Mouse (Mus musculus) forebrain, embryonic 16.5 days (tissue): ENCODE results near the gene Serpinf1. TPM values are rescaled to one million over a fixed set of nuclear protein-coding genes. Genes with fewer than 3 reads are reported as not detected.

ENCODE experiments used
- microRNA counts: library from miRNA; unstranded; fragments of <30 nt; microRNA quantifications from one replicate; lab custom pipeline; 2016
- microRNA-seq: library from miRNA; unstranded; fragments of <30 nt; microRNA quantifications from one replicate; pipeline ENCODE4, GENCODE M21; 2017
- polyA plus RNA-seq: library from polyadenylated mRNA; unstranded; fragments of >200 nt; fragmentation: Nextera tagmentation; extraction: Ambion mirVana; gene quantifications from 2 replicates; pipeline ENCODE4 v1.2.1, GENCODE M21; 2015

Serpinf1 gene
- polyA plus RNA-seq, 1 experiment from 2014 or later = 24.3 TPM

MicroRNA genes within 50 kb of the gene (microRNA counts, 519-probe panel; counts per million panel counts)
- 3,746 counts per million, percentile 91 among the panel's probes with 10 or more counts for microRNA mmu-miR-22 (lab: Ali Mortazavi, UCI)

Small RNA genes lying within 50 kb of the gene (microRNA-seq; reads per million reads assigned to microRNA genes)
- 3,473 reads per million, percentile 88 among the genes with 10 or more reads in this experiment for gene Mir22

Other genes starting within 250 kb of the Serpinf1 start
- 18.0 and 20.8 TPM in 2 replicates for gene Ovca2, start 243.9 kb downstream of the Serpinf1 start, polyA plus RNA-seq
- 15.4 and 16.1 TPM in 2 replicates for gene Dph1, start 231.5 kb downstream of the Serpinf1 start, polyA plus RNA-seq
- gene Rtn4rl1, start 228.9 kb downstream of the Serpinf1 start, polyA plus RNA-seq = 5.5 and 6.3 TPM in 2 replicates
- gene Rpa1, start 74.4 kb downstream of the Serpinf1 start, polyA plus RNA-seq = 67.1 and 71.5 TPM in 2 replicates
- gene Smyd4, start 74.3 kb downstream of the Serpinf1 start, polyA plus RNA-seq = 15.0 and 19.0 TPM in 2 replicates
- gene Serpinf2, start 16.9 kb upstream of the Serpinf1 start, polyA plus RNA-seq = not detected in 2 replicates
- 9.2 and 10.0 TPM in 2 replicates for gene Wdr81, start 32.0 kb upstream of the Serpinf1 start, polyA plus RNA-seq
- 1.4 and 1.6 TPM in 2 replicates for gene Tlcd2, start 39.0 kb upstream of the Serpinf1 start, polyA plus RNA-seq
- gene Prpf8, start 64.1 kb upstream of the Serpinf1 start, polyA plus RNA-seq = 54.8 and 58.5 TPM in 2 replicates
- 1.2 and 1.3 TPM in 2 replicates for gene Rilp, start 87.4 kb upstream of the Serpinf1 start, polyA plus RNA-seq
- gene Scarf1, start 90.8 kb upstream of the Serpinf1 start, polyA plus RNA-seq = 3.6 and 4.2 TPM in 2 replicates
- gene Slc43a2, start 109.0 kb upstream of the Serpinf1 start, polyA plus RNA-seq = 12.5 and 16.4 TPM in 2 replicates
- 86.1 and 90.2 TPM in 2 replicates for gene Pitpna, start 165.4 kb upstream of the Serpinf1 start, polyA plus RNA-seq
- 54.4 and 59.3 TPM in 2 replicates for gene Inpp5k, start 208.3 kb upstream of the Serpinf1 start, polyA plus RNA-seq
- gene Myo1c, start 227.8 kb upstream of the Serpinf1 start, polyA plus RNA-seq = 11.3 and 11.9 TPM in 2 replicates